Mouse (Mus musculus): ENCODE data around the gene Spp2.
"Not testable (repeated sequence)": the region's sequence is repeated elsewhere in the genome, so short reads cannot be mapped to it uniquely, and the experiment has no call there.

The Spp2 gene

GRCm38 (mm10) chr1:88434057-88434456 lies 27.3 kb downstream of the Spp2 start:
- no peak for DNase-seq

GRCm38 (mm10) chr1:88437206-88438126 lies 30.7 kb downstream of the Spp2 start:
- DNase-seq, result peak; percentile 71 to 84

GRCm38 (mm10) chr1:88443383-88443782 lies 36.6 kb downstream of the Spp2 start:
- DNase-seq, result peak; percentile 21 to 50

- no peak for DNase-seq
Observed at GRCm38 (mm10) chr1:88445400-88445799, 38.6 kb downstream of the Spp2 start.

GRCm38 (mm10) chr1:88446270-88447030 lies 39.7 kb downstream of the Spp2 start:
- DNase-seq, result no peak

GRCm38 (mm10) chr1:88447483-88447882 lies 40.7 kb downstream of the Spp2 start:
- DNase-seq, result peak; percentile 19 to 54

- not testable (repeated sequence) for DNase-seq
Observed at GRCm38 (mm10) chr1:88448094-88448493, 41.3 kb downstream of the Spp2 start.

- no peak for DNase-seq
Observed at GRCm38 (mm10) chr1:88449741-88450140, 43.0 kb downstream of the Spp2 start.

- DNase-seq, result no peak
Observed at GRCm38 (mm10) chr1:88450668-88451067, 43.9 kb downstream of the Spp2 start.

- no peak for DNase-seq
Observed at GRCm38 (mm10) chr1:88452198-88452597, 45.4 kb downstream of the Spp2 start.

- no peak for DNase-seq
Observed at GRCm38 (mm10) chr1:88454703-88455102, 47.9 kb downstream of the Spp2 start.

- no peak for DNase-seq
Observed at GRCm38 (mm10) chr1:88455761-88456160, 49.0 kb downstream of the Spp2 start.

GRCm38 (mm10) chr1:88456451-88457072 lies 49.8 kb downstream of the Spp2 start:
- DNase-seq, result peak; percentile 78 to 83

GRCm38 (mm10) chr1:88459196-88459595 lies 52.4 kb downstream of the Spp2 start:
- no peak for DNase-seq

GRCm38 (mm10) chr1:88459655-88460054 lies 52.9 kb downstream of the Spp2 start:
- DNase-seq, result no peak

- no peak for DNase-seq
Observed at GRCm38 (mm10) chr1:88461096-88461495, 54.3 kb downstream of the Spp2 start.

- peak; percentile 28 to 44 for DNase-seq
Observed at GRCm38 (mm10) chr1:88462484-88462883, 55.7 kb downstream of the Spp2 start.

GRCm38 (mm10) chr1:88463241-88463640 lies 56.5 kb downstream of the Spp2 start:
- peak in 1 of 2 experiments; percentile 30 for DNase-seq

- no peak for DNase-seq
Observed at GRCm38 (mm10) chr1:88464109-88464905, 57.5 kb downstream of the Spp2 start.

- peak; percentile 38 to 59 for DNase-seq
Observed at GRCm38 (mm10) chr1:88465722-88466121, 59.0 kb downstream of the Spp2 start.

- no peak for DNase-seq
Observed at GRCm38 (mm10) chr1:88466325-88467064, 59.7 kb downstream of the Spp2 start.

GRCm38 (mm10) chr1:88467866-88468265 lies 61.1 kb downstream of the Spp2 start:
- no peak for DNase-seq

Measured in lung, postnatal 4 days (tissue).